Mouse (Mus musculus): ENCODE results near the gene Krt42.

DNA sequence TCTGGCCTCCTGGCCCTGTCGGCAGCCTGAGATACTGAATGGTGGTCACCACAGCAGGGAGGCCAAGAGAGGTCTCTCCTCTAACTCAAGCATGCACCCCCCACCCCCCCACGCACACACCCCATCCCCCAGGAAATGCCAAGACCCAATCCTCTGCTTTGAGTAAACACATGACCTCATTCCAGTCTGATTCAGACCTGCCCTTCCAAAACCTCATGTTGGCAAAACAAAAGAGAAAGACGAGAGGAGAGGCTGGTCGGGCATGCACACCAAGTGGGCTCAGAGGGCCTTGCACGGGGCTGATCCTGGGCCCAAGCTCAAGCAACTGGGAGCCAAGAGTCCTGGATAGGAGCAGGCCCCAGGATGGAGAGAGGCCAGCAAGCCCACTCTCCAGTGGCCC is 20.6 kb upstream of the Krt42 start:
- TF ChIP-seq CTCF (IDR thresholded peaks at IDR 0.05; ENCODE audit: borderline replicate concordance, control insufficient read depth, extremely low read depth, insufficient read depth, low read length, poor library complexity) = no peak
- TF ChIP-seq POLR2A (IDR thresholded peaks at IDR 0.05; ENCODE audit: control insufficient read depth, extremely low read depth, insufficient read depth, low read length, poor library complexity) = no peak
